Mouse (Mus musculus): Measurements from ENCODE around the gene Mael. TPM values are rescaled to one million over a fixed set of nuclear protein-coding genes. Genes with fewer than 3 reads are reported as not detected.

The Mael gene
- polyA plus RNA-seq (2011; ENCODE audit: insufficient read depth, insufficient read length, low replicate concordance, missing spikeins): not detected in 2 replicates

GRCm38 (mm10) chr1:166238315-166238969 is at the start of gene Mael:
Gene Mael, minus strand, starts transcription at chr1:166238747.
- WGBS: 89% methylated on average over 53 of the region's 53 CpGs
- Histone ChIP-seq H3K4me1 (ENCODE audit: control insufficient read depth, insufficient read depth, low read length) (no peaks in the 10 kb centered on the region), H3K4me3 (replicated peaks; ENCODE audit: control insufficient read depth, low read depth, low read length) (no peak within 1 kb of the TSS), H3K27ac (ENCODE audit: control insufficient read depth, insufficient read depth, low read depth, low read length, poor library complexity) (no peak within 1 kb of the TSS)
- TF ChIP-seq CTCF (IDR thresholded peaks at IDR 0.05; ENCODE audit: control insufficient read depth, insufficient read depth, low read length) (no peak), POLR2A (IDR thresholded peaks at IDR 0.05; ENCODE audit: borderline replicate concordance, control insufficient read depth, low read depth, low read length) (no peak)

- Histone ChIP-seq H3K4me3 (replicated peaks; ENCODE audit: control insufficient read depth, low read depth, low read length) (no peak overlapping the region), H3K27ac (ENCODE audit: control insufficient read depth, insufficient read depth, low read depth, low read length, poor library complexity) (no peak overlapping the region), H3K4me1 (ENCODE audit: control insufficient read depth, insufficient read depth, low read length) (no peaks in the 10 kb centered on the region)
- TF ChIP-seq CTCF (IDR thresholded peaks at IDR 0.05; ENCODE audit: control insufficient read depth, insufficient read depth, low read length) (no peak), POLR2A (IDR thresholded peaks at IDR 0.05; ENCODE audit: borderline replicate concordance, control insufficient read depth, low read depth, low read length) (no peak)
- 82% methylated on average over 9 of the region's 9 CpGs for WGBS
Observed at GRCm38 (mm10) chr1:166286231-166286630, 47.7 kb upstream of the Mael start.

GRCm38 (mm10) chr1:166284390-166284789 is 45.8 kb upstream of the Mael start:
- H3K27ac ChIP-seq (ENCODE audit: control insufficient read depth, insufficient read depth, low read depth, low read length, poor library complexity): no peak overlapping the region
- 21% methylated on average over 8 of the region's 8 CpGs for WGBS
- H3K4me1 ChIP-seq (ENCODE audit: control insufficient read depth, insufficient read depth, low read length): no peaks in the 10 kb centered on the region
- H3K4me3 ChIP-seq (replicated peaks; ENCODE audit: control insufficient read depth, low read depth, low read length): no peak overlapping the region
- TF ChIP-seq POLR2A (IDR thresholded peaks at IDR 0.05; ENCODE audit: borderline replicate concordance, control insufficient read depth, low read depth, low read length): no peak
- no peak for TF ChIP-seq CTCF (IDR thresholded peaks at IDR 0.05; ENCODE audit: control insufficient read depth, insufficient read depth, low read length)

- Histone ChIP-seq H3K27ac (ENCODE audit: control insufficient read depth, insufficient read depth, low read depth, low read length, poor library complexity) (no peak overlapping the region), H3K4me1 (ENCODE audit: control insufficient read depth, insufficient read depth, low read length) (no peaks in the 10 kb centered on the region), H3K4me3 (replicated peaks; ENCODE audit: control insufficient read depth, low read depth, low read length) (no peak overlapping the region)
- WGBS: 88% methylated on average over 6 of the region's 6 CpGs
- TF ChIP-seq CTCF (IDR thresholded peaks at IDR 0.05; ENCODE audit: control insufficient read depth, insufficient read depth, low read length) (no peak), POLR2A (IDR thresholded peaks at IDR 0.05; ENCODE audit: borderline replicate concordance, control insufficient read depth, low read depth, low read length) (no peak)
Observed at GRCm38 (mm10) chr1:166283451-166283850, 44.9 kb upstream of the Mael start.

DNA sequence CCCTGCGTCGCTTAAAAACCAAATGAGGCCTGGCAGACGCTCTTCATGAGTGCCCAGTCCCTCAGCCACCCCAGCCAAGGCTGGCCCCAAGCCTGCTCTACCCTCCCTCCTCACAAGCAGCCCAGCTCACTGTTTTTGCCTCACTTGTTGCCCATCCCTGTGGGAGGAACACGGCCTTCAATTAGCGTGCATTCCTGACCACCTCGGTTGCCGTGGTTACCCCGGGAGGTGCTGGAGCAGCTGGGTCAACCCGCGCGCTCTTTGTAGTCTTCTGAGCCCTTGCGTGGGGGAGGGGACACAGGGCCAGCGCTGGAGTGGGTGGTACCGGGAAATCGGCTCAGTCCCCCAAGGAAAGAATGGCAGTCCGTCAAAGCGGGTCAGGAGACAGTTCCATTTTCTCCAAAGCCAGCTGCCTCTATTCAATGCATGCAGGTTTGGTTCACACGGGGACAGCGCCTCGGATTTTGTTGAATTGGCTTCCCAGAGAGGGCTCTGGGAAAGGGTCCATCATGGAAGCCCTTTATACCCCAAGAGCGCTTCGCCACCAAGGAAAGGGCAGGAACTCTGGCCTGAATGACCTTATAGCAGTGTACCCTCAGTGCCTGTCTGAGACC is 44.2 kb upstream of the Mael start:
- no peak overlapping the region for H3K4me3 ChIP-seq (replicated peaks; ENCODE audit: control insufficient read depth, low read depth, low read length)
- 22% methylated on average over 22 of the region's 22 CpGs for WGBS
- no peak for TF ChIP-seq CTCF (IDR thresholded peaks at IDR 0.05; ENCODE audit: control insufficient read depth, insufficient read depth, low read length)
- TF ChIP-seq POLR2A (IDR thresholded peaks at IDR 0.05; ENCODE audit: borderline replicate concordance, control insufficient read depth, low read depth, low read length): no peak
- no peaks in the 10 kb centered on the region for H3K4me1 ChIP-seq (ENCODE audit: control insufficient read depth, insufficient read depth, low read length)
- H3K27ac ChIP-seq (ENCODE audit: control insufficient read depth, insufficient read depth, low read depth, low read length, poor library complexity): no peak overlapping the region

DNA sequence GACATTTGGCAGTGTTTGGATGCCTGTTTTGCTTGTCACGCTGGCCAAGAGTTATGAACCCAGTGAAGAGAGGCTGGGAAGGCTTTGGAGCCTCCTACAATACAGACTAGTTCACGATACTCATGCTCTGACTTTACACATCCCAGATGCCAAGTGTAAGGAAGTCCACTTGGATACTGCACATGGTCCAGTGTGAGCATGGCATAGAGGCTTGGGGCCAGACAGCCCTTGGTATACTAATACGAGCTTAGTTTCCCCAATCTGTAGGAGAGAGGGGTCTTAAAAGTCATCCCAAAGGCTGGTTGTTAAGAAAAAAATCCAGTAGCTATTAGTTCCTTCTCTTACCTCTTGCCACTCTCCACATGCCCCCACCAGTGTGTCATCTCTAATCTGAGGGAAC is 43.3 kb upstream of the Mael start:
- Histone ChIP-seq H3K27ac (ENCODE audit: control insufficient read depth, insufficient read depth, low read depth, low read length, poor library complexity) (no peak overlapping the region), H3K4me3 (replicated peaks; ENCODE audit: control insufficient read depth, low read depth, low read length) (no peak overlapping the region), H3K4me1 (ENCODE audit: control insufficient read depth, insufficient read depth, low read length) (no peaks in the 10 kb centered on the region)
- no peak for TF ChIP-seq CTCF (IDR thresholded peaks at IDR 0.05; ENCODE audit: control insufficient read depth, insufficient read depth, low read length)
- no peak for TF ChIP-seq POLR2A (IDR thresholded peaks at IDR 0.05; ENCODE audit: borderline replicate concordance, control insufficient read depth, low read depth, low read length)
- 72% methylated on average over 3 of the region's 3 CpGs for WGBS

GRCm38 (mm10) chr1:166281287-166281686 is 42.7 kb upstream of the Mael start:
- whole genome bisulfite sequencing: 70% methylated on average over 1 of the region's 1 CpGs
- H3K4me3 ChIP-seq (replicated peaks; ENCODE audit: control insufficient read depth, low read depth, low read length): no peak overlapping the region
- TF ChIP-seq POLR2A (IDR thresholded peaks at IDR 0.05; ENCODE audit: borderline replicate concordance, control insufficient read depth, low read depth, low read length) (no peak), CTCF (IDR thresholded peaks at IDR 0.05; ENCODE audit: control insufficient read depth, insufficient read depth, low read length) (no peak)
- H3K4me1 ChIP-seq (ENCODE audit: control insufficient read depth, insufficient read depth, low read length): no peaks in the 10 kb centered on the region
- H3K27ac ChIP-seq (ENCODE audit: control insufficient read depth, insufficient read depth, low read depth, low read length, poor library complexity): no peak overlapping the region

DNA sequence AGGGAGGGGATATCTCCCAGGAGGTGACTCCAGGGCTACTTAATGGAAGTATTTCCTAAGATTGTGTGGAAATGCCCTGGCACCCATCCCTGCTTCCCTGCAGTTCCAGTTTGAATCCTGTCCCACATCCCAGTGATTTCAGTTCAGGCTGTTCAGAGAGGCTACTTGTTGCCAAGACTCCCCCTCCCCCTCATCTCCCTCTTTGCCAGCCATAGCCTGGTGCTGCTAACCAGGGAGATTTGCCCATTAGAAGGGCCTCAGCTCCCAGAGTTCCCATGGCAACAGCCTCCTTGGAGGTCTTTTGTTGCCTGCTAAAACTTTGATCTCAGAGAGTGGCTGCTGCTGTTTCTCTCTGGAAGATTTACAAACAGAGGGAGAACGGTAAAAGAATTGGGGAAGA is 42.0 kb upstream of the Mael start:
- no peak overlapping the region for H3K27ac ChIP-seq (ENCODE audit: control insufficient read depth, insufficient read depth, low read depth, low read length, poor library complexity)
- no peaks in the 10 kb centered on the region for H3K4me1 ChIP-seq (ENCODE audit: control insufficient read depth, insufficient read depth, low read length)
- TF ChIP-seq CTCF (IDR thresholded peaks at IDR 0.05; ENCODE audit: control insufficient read depth, insufficient read depth, low read length): no peak
- TF ChIP-seq POLR2A (IDR thresholded peaks at IDR 0.05; ENCODE audit: borderline replicate concordance, control insufficient read depth, low read depth, low read length): no peak
- no peak overlapping the region for H3K4me3 ChIP-seq (replicated peaks; ENCODE audit: control insufficient read depth, low read depth, low read length)
- WGBS: 18% methylated on average over 1 of the region's 1 CpGs

Measured in bone marrow, adult 2 months (tissue).